Mouse (Mus musculus): ENCODE data around the gene Myh10.

Myh10 gene

GRCm38 (mm10) chr11:68692693-68693446 lies 1.5 kb downstream of the Myh10 start:
- 2% methylated on average over 43 of the region's 43 CpGs for WGBS

GRCm38 (mm10) chr11:68693447-68694040 lies 2.2 kb downstream of the Myh10 start:
- WGBS = 19% methylated on average over 10 of the region's 10 CpGs

- WGBS = 84% methylated on average over 6 of the region's 6 CpGs
Measured at GRCm38 (mm10) chr11:68702370-68702769, 11.0 kb downstream of the Myh10 start.

GRCm38 (mm10) chr11:68703360-68703759 lies 12.0 kb downstream of the Myh10 start:
- 84% methylated on average over 1 of the region's 1 CpGs for WGBS

- WGBS = 100% methylated on average over 1 of the region's 1 CpGs
Measured at GRCm38 (mm10) chr11:68704258-68704657, 12.9 kb downstream of the Myh10 start.

GRCm38 (mm10) chr11:68704847-68705246 lies 13.5 kb downstream of the Myh10 start:
- 94% methylated on average over 2 of the region's 2 CpGs for WGBS

GRCm38 (mm10) chr11:68706524-68707429 lies 15.4 kb downstream of the Myh10 start:
- WGBS = 47% methylated on average over 9 of the region's 9 CpGs

GRCm38 (mm10) chr11:68707881-68708582 lies 16.7 kb downstream of the Myh10 start:
- WGBS = 61% methylated on average over 5 of the region's 5 CpGs

GRCm38 (mm10) chr11:68716167-68716566 lies 24.8 kb downstream of the Myh10 start:
- WGBS = 78% methylated on average over 4 of the region's 4 CpGs

GRCm38 (mm10) chr11:68717171-68717840 lies 25.9 kb downstream of the Myh10 start:
- 44% methylated on average over 16 of the region's 16 CpGs for WGBS

- 65% methylated on average over 4 of the region's 4 CpGs for WGBS
Measured at GRCm38 (mm10) chr11:68719096-68719648, 27.8 kb downstream of the Myh10 start.

- WGBS = 76% methylated on average over 5 of the region's 5 CpGs
Measured at GRCm38 (mm10) chr11:68719774-68720173, 28.4 kb downstream of the Myh10 start.

GRCm38 (mm10) chr11:68728693-68729092 lies 37.3 kb downstream of the Myh10 start:
- WGBS = 91% methylated on average over 3 of the region's 3 CpGs

GRCm38 (mm10) chr11:68730792-68731191 lies 39.4 kb downstream of the Myh10 start:
- 64% methylated on average over 5 of the region's 5 CpGs for WGBS

GRCm38 (mm10) chr11:68732066-68732465 lies 40.7 kb downstream of the Myh10 start:
- 71% methylated on average over 6 of the region's 6 CpGs for WGBS

GRCm38 (mm10) chr11:68733401-68733800 lies 42.0 kb downstream of the Myh10 start:
- 73% methylated on average over 3 of the region's 3 CpGs for WGBS

GRCm38 (mm10) chr11:68739509-68739908 lies 48.1 kb downstream of the Myh10 start:
- WGBS = 86% methylated on average over 7 of the region's 7 CpGs

- 66% methylated on average over 2 of the region's 2 CpGs for WGBS
Measured at GRCm38 (mm10) chr11:68742658-68743057, 51.3 kb downstream of the Myh10 start.

GRCm38 (mm10) chr11:68744150-68744549 lies 52.8 kb downstream of the Myh10 start:
- 66% methylated on average over 3 of the region's 3 CpGs for WGBS

GRCm38 (mm10) chr11:68745374-68746200 lies 54.2 kb downstream of the Myh10 start:
- 30% methylated on average over 16 of the region's 16 CpGs for WGBS

Measured in cerebral cortex, adult 2 months (tissue).